Mouse (Mus musculus): Measurements from ENCODE around the gene Ush2a. TPM values are rescaled to one million over a fixed set of nuclear protein-coding genes. Genes with fewer than 3 reads are reported as not detected.

The Ush2a gene
- polyA plus RNA-seq, 1 experiment from 2014 or later, result 0.09 TPM

DNA sequence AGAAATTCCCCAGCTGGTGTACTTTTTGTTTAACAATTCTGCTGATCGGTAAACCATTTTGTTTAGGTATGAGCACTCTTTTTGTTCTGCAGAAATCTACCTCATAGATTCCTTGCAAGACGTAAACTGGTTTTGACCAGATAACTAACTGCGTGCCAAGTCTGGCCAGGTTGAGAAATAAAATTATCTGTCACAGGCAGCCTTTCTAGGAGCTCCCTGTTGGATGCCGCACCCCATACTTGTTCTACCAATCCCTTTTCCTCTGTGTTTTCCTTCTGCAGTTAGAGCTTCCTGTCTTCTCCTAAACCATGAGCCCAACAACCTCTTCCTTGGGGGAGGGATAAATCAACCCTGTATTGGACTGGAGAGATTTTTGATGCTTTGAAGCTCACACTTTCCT is 145.4 kb downstream of the Ush2a start:
- Histone ChIP-seq H3K4me1 (no peaks in the 10 kb centered on the region), H3K4me3 (replicated peaks) (no peak overlapping the region), H3K27ac (no peak overlapping the region), H3K4me2 (no peak overlapping the region), H3K9ac (no peak overlapping the region), H3K9me3 (no peaks in the 10 kb centered on the region), H3K27me3 (replicated peaks) (no peaks in the 10 kb centered on the region), H3K36me3 (no peaks in the 10 kb centered on the region)
- no peak for ATAC-seq (ENCODE audit: insufficient read depth, low FRiP score, low read depth)
- WGBS, result 87% methylated on average over 4 of the region's 4 CpGs

DNA sequence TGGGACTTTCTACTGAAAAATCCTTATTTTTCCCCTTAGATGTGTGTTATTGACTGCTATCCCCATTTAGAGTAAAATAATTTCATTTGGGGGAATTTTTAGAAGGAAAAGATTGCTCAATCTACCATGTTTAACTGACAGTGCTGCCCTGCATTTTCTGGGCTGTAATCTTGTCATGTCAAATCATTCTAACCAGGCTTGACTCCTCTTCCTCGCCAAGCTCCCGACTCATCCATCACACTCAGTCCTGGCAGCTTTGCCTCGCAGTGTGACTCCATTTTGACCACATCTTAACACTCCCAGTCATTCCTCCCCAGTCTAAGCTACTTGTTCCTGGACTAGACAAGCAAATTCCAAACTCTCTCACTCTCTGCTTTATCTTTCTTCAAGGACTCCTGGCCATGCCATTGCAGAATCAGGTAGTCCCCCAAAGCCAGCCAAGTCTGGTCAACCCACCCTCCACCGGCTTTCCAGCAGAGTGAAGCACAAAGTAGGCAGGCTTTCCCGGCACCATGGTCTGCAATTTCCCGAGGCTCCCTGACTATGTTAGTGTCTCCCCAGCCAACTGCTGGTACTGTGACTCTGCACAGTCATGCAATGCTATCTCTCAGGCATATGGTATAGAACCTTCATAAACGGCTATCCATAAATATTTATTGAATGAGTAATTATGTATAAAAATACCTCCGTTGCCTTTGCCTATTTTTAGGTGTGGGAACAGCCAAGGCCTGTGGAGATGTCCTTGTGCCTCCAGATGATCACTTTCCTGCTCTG is 146.0 kb downstream of the Ush2a start:
- WGBS, result 64% methylated on average over 8 of the region's 8 CpGs
- Histone ChIP-seq H3K9me3 (no peaks in the 10 kb centered on the region), H3K4me2 (no peak overlapping the region)

DNA sequence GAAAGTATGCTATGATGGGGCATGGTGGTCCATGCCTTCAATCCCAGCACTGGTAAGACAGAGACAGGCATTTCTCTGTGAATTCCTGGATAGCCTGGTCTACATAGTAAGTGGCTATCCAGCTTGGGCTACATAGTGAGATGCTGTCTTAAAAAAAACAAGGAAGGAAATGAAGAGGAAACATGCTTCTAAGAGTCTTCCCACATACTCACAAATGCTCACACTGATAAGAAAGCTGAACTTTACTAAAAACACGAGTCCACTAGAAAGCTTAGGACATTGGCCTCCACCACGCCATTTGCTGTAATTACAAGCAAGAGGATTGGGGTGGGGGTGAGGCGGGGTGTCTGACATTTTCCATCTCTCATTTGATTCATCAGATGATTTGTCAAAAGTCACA is 148.7 kb downstream of the Ush2a start:
- 74% methylated on average over 3 of the region's 3 CpGs for WGBS
- H3K9me3 ChIP-seq, result no peaks in the 10 kb centered on the region
- no peak for ATAC-seq (ENCODE audit: insufficient read depth, low FRiP score, low read depth)
- no peaks in the 10 kb centered on the region for H3K27me3 ChIP-seq (replicated peaks)
- no peak overlapping the region for H3K4me2 ChIP-seq
- H3K27ac ChIP-seq, result no peak overlapping the region
- no peaks in the 10 kb centered on the region for H3K36me3 ChIP-seq
- H3K9ac ChIP-seq, result no peak overlapping the region
- no peak overlapping the region for H3K4me3 ChIP-seq (replicated peaks)
- no peaks in the 10 kb centered on the region for H3K4me1 ChIP-seq

More for the DNA sequence above, 146.0 kb downstream of the Ush2a start:
- Histone ChIP-seq H3K9ac (no peak overlapping the region), H3K36me3 (no peaks in the 10 kb centered on the region), H3K4me3 (replicated peaks) (no peak overlapping the region), H3K27ac (no peak overlapping the region), H3K27me3 (replicated peaks) (no peaks in the 10 kb centered on the region), H3K4me1 (no peaks in the 10 kb centered on the region)
- no peak for ATAC-seq (ENCODE audit: insufficient read depth, low FRiP score, low read depth)

DNA sequence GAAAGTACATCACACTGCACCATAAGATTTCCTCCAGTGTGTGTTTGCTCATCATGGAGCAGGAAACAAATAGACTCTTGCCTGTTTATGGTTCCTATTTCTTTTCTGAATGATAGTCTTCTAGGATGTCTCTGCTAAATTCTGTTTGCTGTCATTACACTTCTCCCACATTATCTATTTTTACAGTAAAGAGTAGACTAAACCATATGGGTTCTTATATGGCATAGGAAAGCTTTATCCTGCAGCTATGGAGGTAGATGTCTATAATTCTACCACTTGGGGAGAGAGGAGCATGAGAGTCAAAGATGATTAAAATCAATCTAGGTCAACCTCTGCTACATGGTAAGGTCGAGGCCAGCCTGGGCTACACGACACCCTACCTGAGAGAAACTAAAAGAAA is 158.7 kb downstream of the Ush2a start:
- Histone ChIP-seq H3K36me3 (no peaks in the 10 kb centered on the region), H3K9me3 (no peaks in the 10 kb centered on the region), H3K27ac (no peak overlapping the region), H3K4me2 (no peak overlapping the region), H3K27me3 (replicated peaks) (no peaks in the 10 kb centered on the region), H3K9ac (no peak overlapping the region), H3K4me3 (replicated peaks) (no peak overlapping the region), H3K4me1 (no peaks in the 10 kb centered on the region)
- ATAC-seq (ENCODE audit: insufficient read depth, low FRiP score, low read depth), result no peak
- WGBS, result 83% methylated on average over 2 of the region's 2 CpGs

DNA sequence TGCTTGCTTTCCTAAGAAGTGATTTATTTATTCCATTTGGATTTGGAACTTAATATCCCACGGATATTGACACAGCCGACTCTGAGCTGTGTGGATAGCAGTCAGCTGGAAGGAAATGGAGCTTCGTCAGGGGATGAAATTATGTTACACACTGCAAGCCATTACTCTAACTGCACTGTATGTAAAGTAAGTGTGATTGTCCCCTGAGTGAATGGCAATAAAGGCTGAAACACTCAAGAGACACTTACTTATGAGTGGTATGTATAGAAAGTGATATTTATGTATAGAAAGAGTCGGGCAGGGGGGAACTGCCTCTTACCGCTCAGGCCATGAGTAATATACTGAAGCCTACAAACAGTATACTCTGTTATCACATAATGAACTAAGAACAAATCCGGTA is 166.3 kb downstream of the Ush2a start:
- 69% methylated on average over 6 of the region's 6 CpGs for WGBS
- H3K27ac ChIP-seq, result no peak overlapping the region
- H3K9me3 ChIP-seq, result no peaks in the 10 kb centered on the region
- no peak for ATAC-seq (ENCODE audit: insufficient read depth, low FRiP score, low read depth)
- no peaks in the 10 kb centered on the region for H3K4me1 ChIP-seq
- H3K4me3 ChIP-seq (replicated peaks), result no peak overlapping the region
- H3K36me3 ChIP-seq, result no peaks in the 10 kb centered on the region
- no peak overlapping the region for H3K4me2 ChIP-seq
- H3K9ac ChIP-seq, result no peak overlapping the region
- no peaks in the 10 kb centered on the region for H3K27me3 ChIP-seq (replicated peaks)

DNA sequence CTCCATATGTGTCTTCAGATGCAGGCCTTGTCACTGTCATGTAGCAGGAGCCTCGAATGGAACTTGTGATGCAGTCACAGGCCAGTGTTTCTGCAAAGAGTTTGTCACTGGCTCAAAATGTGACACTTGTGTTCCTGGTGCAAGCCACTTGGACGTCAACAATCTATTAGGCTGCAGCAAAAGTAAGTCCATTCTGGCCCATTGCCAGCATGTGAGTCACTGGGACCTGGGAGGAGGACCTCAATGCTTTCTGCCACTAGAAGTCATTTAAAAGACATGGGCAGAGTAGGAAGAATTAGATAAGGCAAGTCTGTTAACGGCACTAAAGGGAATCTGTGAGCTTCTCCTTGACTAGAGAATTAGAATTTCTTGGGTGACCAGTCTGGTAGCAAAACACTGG is 168.9 kb downstream of the Ush2a start:
- no peaks in the 10 kb centered on the region for H3K4me1 ChIP-seq
- no peak for ATAC-seq (ENCODE audit: insufficient read depth, low FRiP score, low read depth)
- no peak overlapping the region for H3K4me3 ChIP-seq (replicated peaks)
- H3K27ac ChIP-seq, result no peak overlapping the region
- no peaks in the 10 kb centered on the region for H3K27me3 ChIP-seq (replicated peaks)
- H3K4me2 ChIP-seq, result no peak overlapping the region
- 43% methylated on average over 3 of the region's 3 CpGs for WGBS
- no peaks in the 10 kb centered on the region for H3K9me3 ChIP-seq
- H3K36me3 ChIP-seq, result no peaks in the 10 kb centered on the region
- no peak overlapping the region for H3K9ac ChIP-seq

DNA sequence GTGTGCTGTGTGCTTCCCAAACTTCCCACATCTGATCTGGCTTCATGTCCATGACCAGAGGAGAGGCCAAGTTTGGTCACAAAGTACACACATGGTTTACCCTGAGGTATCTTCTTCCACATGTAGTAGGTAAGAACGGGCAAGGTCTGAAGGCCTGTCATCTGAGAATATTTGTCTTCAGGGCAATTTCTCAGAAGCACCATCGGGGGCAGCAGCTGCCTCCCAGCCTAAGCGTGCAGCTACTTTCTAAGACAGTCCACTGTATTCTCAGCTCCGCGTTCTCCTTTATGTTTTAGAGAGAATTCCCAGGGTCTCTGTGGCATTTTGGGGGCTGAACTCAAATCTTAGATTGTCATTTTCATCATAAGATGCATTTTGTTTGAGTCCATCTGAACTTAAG is 186.1 kb downstream of the Ush2a start:
- no peak for ATAC-seq (ENCODE audit: insufficient read depth, low FRiP score, low read depth)
- Histone ChIP-seq H3K36me3 (no peaks in the 10 kb centered on the region), H3K4me2 (no peak overlapping the region), H3K9me3 (no peaks in the 10 kb centered on the region), H3K27ac (no peak overlapping the region), H3K9ac (no peak overlapping the region), H3K4me3 (replicated peaks) (no peak overlapping the region), H3K27me3 (replicated peaks) (no peaks in the 10 kb centered on the region), H3K4me1 (no peaks in the 10 kb centered on the region)
- 74% methylated on average over 5 of the region's 5 CpGs for WGBS

DNA sequence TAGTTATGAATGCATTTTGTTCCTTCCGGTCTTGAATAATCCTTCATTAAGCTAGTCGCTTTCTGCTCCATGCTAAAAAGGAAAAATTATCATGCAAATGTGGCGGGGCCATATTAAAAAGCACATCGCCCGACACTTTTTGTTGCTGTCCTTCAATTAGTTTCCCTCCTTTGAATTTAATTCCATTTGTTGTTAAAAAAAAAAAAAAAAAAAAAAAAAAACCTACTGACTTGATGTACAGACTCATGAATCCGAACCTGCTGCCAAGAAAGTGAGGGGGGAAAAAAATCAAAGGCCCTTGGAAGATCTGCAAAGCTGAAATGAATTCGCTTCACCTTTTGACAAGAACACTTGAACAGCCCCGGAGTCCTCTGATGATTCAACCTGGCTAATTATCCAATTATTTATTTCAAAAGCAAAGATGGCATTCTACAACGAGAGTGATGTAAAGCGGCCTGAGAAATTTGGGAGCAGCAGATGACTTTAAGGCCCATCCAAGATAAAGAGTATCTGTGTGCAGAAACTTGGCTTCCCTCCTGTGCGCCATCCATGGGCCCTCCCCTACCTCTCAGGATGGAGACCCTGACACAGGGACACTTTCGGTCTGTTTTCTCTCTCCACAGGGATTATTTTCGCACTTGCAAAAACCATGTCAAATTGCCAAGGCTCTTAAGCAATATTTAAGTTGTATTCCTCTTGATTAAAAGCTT is 194.8 kb downstream of the Ush2a start:
- ATAC-seq (ENCODE audit: insufficient read depth, low FRiP score, low read depth), result no peak

DNA sequence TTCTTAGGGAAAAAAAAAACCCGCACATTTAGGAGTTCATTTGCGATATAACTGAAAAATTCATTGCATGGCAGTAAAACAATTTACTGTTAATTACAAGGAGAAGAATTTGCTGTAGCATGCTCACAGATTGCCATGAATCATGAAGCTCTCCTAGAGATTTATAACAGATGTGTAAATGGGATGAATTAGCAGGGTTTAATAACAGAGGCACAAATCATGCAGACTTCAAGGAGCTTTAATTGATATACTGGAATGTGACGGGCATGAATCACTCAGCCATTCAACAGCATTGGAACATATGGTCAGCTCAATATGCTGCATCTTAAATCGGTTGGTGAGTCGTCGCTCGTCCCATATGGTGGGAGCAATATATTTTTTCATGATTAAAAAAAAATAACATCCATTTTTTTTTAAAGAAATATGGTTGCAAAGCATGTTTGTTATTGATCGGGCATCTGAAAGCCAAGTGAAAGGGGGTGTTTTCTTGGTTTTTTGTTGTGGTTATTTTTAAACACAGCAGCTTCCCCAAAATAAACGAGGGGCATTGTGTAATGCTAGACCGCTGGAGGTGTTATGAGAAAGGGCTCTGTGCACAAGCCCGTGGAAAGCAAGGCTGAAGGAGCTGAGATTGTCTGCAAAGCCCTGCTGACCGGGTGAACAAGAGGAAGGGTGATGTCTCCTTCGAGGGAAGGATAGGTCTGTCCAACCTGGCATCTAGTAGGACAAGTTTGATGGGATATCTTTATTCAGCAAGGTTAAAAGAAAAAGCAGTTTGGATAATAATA is 195.6 kb downstream of the Ush2a start:
- H3K4me2 ChIP-seq, result no peak overlapping the region
- no peak overlapping the region for H3K27ac ChIP-seq
- H3K27me3 ChIP-seq (replicated peaks), result no peaks in the 10 kb centered on the region
- H3K9ac ChIP-seq, result no peak overlapping the region
- H3K4me1 ChIP-seq, result no peaks in the 10 kb centered on the region
- no peaks in the 10 kb centered on the region for H3K9me3 ChIP-seq
- no peak for ATAC-seq (ENCODE audit: insufficient read depth, low FRiP score, low read depth)
- no peaks in the 10 kb centered on the region for H3K36me3 ChIP-seq
- WGBS, result 65% methylated on average over 13 of the region's 13 CpGs
- no peak overlapping the region for H3K4me3 ChIP-seq (replicated peaks)

More for the DNA sequence above, 194.8 kb downstream of the Ush2a start:
- H3K27me3 ChIP-seq (replicated peaks), result no peaks in the 10 kb centered on the region
- H3K27ac ChIP-seq, result no peak overlapping the region
- no peaks in the 10 kb centered on the region for H3K36me3 ChIP-seq
- no peak overlapping the region for H3K9ac ChIP-seq
- no peak overlapping the region for H3K4me2 ChIP-seq
- no peak overlapping the region for H3K4me3 ChIP-seq (replicated peaks)
- 79% methylated on average over 13 of the region's 13 CpGs for WGBS
- no peaks in the 10 kb centered on the region for H3K9me3 ChIP-seq
- H3K4me1 ChIP-seq, result no peaks in the 10 kb centered on the region

DNA sequence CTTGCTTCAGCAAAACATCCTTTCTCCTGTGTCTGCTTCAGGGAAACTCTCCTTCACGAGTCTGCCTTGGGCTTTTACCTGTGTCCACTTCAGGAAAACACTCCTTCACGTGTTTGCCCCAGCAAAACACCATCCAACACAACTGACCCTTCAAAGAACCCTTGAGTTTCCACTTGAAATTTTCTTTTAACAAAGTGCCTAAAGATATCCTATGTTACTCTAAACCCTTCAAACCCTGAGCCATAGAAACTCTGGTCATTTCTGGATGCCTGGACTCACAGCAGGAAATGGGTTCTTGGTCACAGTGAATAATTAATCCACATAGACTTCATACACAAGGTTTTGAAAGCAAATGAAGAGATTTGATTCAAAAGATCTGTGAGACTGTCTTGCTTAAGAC is 199.4 kb downstream of the Ush2a start:
- no peak overlapping the region for H3K4me2 ChIP-seq
- H3K27me3 ChIP-seq (replicated peaks), result no peaks in the 10 kb centered on the region
- 83% methylated on average over 2 of the region's 2 CpGs for WGBS
- no peak overlapping the region for H3K9ac ChIP-seq
- no peaks in the 10 kb centered on the region for H3K4me1 ChIP-seq
- no peaks in the 10 kb centered on the region for H3K9me3 ChIP-seq
- no peak for ATAC-seq (ENCODE audit: insufficient read depth, low FRiP score, low read depth)
- no peaks in the 10 kb centered on the region for H3K36me3 ChIP-seq
- no peak overlapping the region for H3K27ac ChIP-seq
- no peak overlapping the region for H3K4me3 ChIP-seq (replicated peaks)

DNA sequence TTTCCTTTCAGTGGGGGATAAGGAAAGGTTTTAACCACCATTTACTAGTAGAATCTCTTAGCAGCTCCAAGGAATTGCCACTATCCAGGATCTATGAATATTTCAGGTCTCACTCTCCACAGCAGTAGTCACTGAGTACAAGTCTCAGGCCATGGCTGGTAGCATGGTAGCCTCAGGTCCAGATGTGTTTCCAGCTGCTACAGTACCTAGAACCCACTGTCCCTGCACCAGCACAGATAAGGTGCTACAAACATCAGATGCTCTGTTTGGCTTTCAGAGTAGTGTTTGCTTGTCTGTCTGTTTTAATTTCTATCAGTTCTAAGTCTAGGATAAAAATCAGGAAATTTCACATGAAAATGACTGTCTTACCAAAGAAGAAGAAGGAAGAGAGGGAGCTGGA is 202.8 kb downstream of the Ush2a start:
- no peak overlapping the region for H3K9ac ChIP-seq
- no peak for ATAC-seq (ENCODE audit: insufficient read depth, low FRiP score, low read depth)
- H3K9me3 ChIP-seq, result no peaks in the 10 kb centered on the region

DNA sequence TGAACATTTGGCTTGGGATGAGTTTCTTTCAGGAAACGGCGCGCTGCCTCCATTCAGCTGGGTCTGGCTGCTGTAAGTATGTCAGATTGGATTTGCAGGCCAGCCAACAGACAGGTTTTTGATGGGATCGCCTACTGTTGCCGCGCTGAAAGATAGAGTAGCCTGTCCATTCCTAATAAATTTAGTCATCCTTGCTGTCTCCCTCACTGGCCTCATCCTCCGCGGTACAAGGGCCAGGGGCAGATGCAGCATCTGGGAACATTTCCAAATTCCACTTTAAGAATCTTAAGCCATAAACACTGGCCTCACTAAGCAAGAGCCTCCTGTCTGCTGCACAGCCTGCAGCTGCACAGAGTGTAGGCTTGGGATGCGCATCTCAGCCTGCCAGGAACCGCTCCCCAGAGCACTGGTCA is 206.6 kb downstream of the Ush2a start:
- Histone ChIP-seq H3K4me1 (no peaks in the 10 kb centered on the region; the same call in 1 of the 2 replicates), H3K27me3 (replicated peaks) (no peaks in the 10 kb centered on the region), H3K9me3 (no peaks in the 10 kb centered on the region), H3K36me3 (no peaks in the 10 kb centered on the region), H3K4me3 (replicated peaks) (no peak overlapping the region), H3K9ac (no peak overlapping the region), H3K27ac (no peak overlapping the region), H3K4me2 (0 out of 2 replicates have a peak overlapping the region, but pooled peaks have one; percentile 3)
- peak; percentile 88 for ATAC-seq (ENCODE audit: insufficient read depth, low FRiP score, low read depth)
- WGBS, result 45% methylated on average over 10 of the region's 10 CpGs

More for the DNA sequence above, 202.8 kb downstream of the Ush2a start:
- Histone ChIP-seq H3K4me1 (no peaks in the 10 kb centered on the region; the same call in 1 of the 2 replicates), H3K36me3 (no peaks in the 10 kb centered on the region), H3K27ac (no peak overlapping the region), H3K27me3 (replicated peaks) (no peaks in the 10 kb centered on the region), H3K4me2 (no peak overlapping the region), H3K4me3 (replicated peaks) (no peak overlapping the region)
